Mouse (Mus musculus): ENCODE results near the gene Slc27a4.

- peak; percentile 90 for TF ChIP-seq CTCF (IDR thresholded peaks at IDR 0.05; ENCODE audit: low read depth, low read length)
- no peak for TF ChIP-seq POLR2A (IDR thresholded peaks at IDR 0.05; ENCODE audit: insufficient read depth, low read length)
Observed at GRCm38 (mm10) chr2:29858748-29859473, 56.5 kb downstream of the Slc27a4 start.

Measured in ES-Bruce4 (cell line).